Mouse (Mus musculus) yolk sac, embryonic 10.5 days (tissue): ENCODE results near the gene Cphx1.
"Not testable (repeated sequence)": the region's sequence is repeated elsewhere in the genome, so short reads cannot be mapped to it uniquely, and the experiment has no call there.

Experiments used
- DNase-seq: peaks from one replicate; pipeline ENCODE4 v3.0.0-alpha.2; 2017; ENCODE audit warnings: low spot score

The Cphx1 gene

GRCm38 (mm10) chr14:25938004-25938403 is at the start of gene Cphx1:
Gene Cphx1, plus strand, starts transcription at chr14:25938304.
- not testable (repeated sequence) for DNase-seq

- DNase-seq: not testable (repeated sequence)
Observed at GRCm38 (mm10) chr14:25894566-25894965, 43.5 kb upstream of the Cphx1 start.

GRCm38 (mm10) chr14:25895686-25896085 is 42.4 kb upstream of the Cphx1 start:
- not testable (repeated sequence) for DNase-seq

- not testable (repeated sequence) for DNase-seq
Observed at GRCm38 (mm10) chr14:25903000-25903399, 35.1 kb upstream of the Cphx1 start, which contains the start of gene Plac9a. Gene Plac9a, minus strand, starts transcription at chr14:25903100.

GRCm38 (mm10) chr14:25905243-25905642 is 32.9 kb upstream of the Cphx1 start:
- not testable (repeated sequence) for DNase-seq

- DNase-seq: not testable (repeated sequence)
Observed at GRCm38 (mm10) chr14:25907272-25907671, 30.8 kb upstream of the Cphx1 start.

- not testable (repeated sequence) for DNase-seq
Observed at GRCm38 (mm10) chr14:25908976-25909375, 29.1 kb upstream of the Cphx1 start.

DNA sequence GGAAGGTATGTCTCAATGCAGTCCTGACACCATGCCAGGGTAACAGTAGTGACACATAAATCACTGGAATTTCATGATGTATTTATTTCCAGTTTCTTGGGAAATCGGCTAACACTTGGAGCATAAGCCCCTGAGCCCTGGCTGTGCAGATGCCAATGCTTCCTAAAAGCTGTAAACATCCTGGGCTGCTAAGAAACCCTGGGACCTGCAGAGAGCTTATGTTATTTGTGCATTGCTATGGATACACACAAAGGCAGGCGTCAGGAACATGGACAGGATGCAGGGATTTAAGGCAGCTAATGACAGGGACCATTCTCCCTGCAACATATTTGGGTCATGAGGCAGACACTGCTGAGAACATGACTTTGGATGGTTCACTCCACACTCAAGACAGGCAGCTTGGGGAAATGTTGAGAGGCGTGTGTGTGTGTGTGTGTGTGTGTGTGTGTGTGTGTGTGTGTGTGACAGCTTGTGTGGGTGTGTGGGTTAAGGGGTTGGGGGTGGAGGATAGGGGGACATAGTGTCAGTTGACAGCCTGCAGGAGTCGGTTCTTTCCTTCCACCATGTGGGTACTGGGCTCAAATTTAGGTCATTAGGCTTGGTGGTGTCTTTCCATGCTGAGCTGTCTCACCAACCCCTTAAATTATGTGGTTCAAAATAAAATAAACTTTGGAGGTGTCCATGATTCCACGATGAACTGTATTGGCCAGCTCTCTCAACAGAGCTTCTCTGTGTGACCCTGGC is 19.5 kb upstream of the Cphx1 start:
- not testable (repeated sequence) for DNase-seq

GRCm38 (mm10) chr14:25926814-25927561 is 11.1 kb upstream of the Cphx1 start:
- DNase-seq: not testable (repeated sequence)

DNA sequence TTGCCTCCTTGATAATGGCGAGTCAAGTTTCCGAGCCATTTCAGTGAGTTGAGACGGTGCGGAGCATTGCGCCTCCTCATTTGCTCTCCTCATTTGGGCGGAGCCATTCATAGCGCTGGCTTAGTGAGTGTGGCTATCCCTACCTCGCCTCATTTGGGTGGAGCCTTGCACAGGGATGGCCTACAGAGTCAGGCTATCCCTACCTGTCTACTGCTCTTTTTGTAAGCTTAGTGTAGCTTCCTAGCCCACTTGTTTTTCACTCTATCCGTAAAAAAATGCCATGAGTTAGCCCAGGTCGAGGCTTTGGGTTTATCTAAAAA is 10.6 kb upstream of the Cphx1 start, which contains the start of gene Tmem254a:
Gene Tmem254a, minus strand, starts transcription at position 111 of the 320 bp plus-strand sequence.
- not testable (repeated sequence) for DNase-seq

GRCm38 (mm10) chr14:25936867-25937630 is 1.1 kb upstream of the Cphx1 start:
- not testable (repeated sequence) for DNase-seq

GRCm38 (mm10) chr14:25957861-25958260 is 19.8 kb downstream of the Cphx1 start:
- DNase-seq: not testable (repeated sequence)

DNA sequence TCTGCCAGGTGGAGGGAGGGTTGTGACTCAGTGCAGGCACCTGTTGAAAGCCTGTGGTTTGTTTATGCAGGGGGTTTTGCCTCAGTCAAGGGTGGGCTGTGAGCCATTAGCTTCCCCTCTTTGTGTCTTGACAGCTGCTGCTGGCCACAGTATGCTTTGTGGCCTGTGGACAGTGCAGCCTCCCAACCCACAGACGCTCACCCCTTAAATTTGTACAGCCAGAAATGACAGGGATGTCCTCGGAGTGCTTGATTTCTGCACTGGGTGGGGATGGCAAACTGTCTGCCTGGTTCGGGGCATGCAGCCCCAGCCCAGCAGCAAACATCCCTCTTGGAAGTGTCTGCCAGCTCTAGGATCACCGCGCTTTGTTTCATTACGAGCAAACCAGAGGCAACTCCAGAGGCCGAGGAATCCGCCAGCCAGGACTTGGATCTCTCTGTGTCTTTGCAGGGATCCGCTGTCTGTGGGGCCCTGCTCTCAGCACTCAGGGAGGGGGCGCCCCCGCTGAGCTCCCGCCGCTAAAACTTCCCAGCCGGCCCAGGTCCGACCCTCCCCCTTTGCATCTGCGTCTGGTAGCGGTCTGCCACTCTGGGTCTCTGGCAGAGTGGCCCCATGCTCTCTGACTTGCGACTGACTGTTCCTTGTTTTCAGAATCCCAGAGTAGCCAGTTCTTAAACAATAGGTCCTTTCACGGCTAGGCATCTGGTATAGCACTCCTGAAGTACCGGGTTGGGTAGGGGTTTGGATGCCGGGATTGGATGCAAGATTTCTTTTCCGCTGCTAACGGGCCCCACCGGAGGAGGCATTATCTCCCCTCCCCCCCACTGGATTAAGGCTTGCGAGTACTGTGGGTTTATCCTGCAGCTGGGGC is 40.5 kb downstream of the Cphx1 start, which contains the start of gene Duxbl1:
Gene Duxbl1, plus strand, starts transcription at position 207 of the 871 bp plus-strand sequence.
- not testable (repeated sequence) for DNase-seq

DNA sequence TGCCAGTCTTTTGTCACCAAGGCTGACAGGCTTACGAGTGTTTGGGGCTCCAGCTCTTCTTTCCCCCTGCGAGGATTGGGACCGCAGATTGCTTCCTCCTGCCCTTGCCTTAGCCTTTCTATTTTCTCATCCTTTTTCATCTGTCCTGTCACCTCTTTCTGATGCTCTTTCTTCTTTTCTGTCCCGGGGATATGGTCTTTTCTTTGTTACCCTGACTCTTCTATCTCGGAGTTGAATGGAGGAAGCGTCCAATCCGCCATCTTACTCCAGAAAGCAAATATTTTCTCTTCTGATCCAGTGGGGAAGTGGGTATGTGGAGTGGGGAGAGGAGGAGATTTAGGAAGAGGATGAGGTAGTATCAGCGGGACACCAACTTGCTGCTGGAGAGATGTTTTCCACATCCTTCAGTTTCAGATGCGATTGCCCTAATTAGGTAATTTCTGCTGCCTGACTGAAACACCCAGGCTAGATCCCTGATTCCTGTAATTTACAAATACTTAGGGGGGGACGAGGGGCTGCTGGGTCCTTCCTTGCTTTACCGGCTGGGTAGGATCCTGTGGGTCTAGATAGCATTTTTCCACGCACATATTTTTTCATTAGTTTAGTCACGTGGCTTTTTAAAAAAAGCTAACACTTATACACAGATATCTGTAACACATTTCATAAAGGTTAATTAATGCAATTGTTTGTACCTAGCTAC is 41.3 kb downstream of the Cphx1 start:
- not testable (repeated sequence) for DNase-seq

DNA sequence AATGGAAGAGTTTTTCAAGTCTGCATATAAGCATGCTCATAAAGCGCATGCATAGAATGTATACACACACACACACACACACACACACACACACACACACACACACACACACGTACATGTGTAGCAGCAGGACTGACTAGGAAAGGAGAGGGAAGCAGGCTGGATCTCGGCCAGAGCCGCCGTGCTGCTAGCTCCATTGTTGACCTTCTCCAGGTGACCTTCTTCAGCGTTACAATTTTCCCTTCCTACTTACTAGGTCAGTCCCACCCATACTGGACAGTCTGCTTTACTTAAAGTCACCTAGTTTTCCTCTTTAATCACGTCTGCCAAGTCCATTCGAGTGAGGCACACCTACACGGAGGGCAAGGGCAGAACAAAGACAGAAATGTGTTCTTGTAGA is 43.8 kb downstream of the Cphx1 start:
- not testable (repeated sequence) for DNase-seq
